Mouse (Mus musculus) mouse embryonic stem cell (cell line): ENCODE measurements around the gene 4833423E24Rik.

Experiments
- in situ Hi-C, 2 experiments: fragments of 300-500 bp; cut with MboI; formaldehyde crosslinking; loops; 1 replicate in 1 of 2; 3 replicates in 1 of 2; pipeline ENCODE4 v1.14.3; 2019 to 2020; ENCODE audit warnings: low sequenced_read_pairs in 2 of 2, low pct_unique_long_range_greater_than_20kb in 1 of 2, mixed read lengths in 1 of 2; ENCODE audit not compliant: unreplicated experiment in 1 of 2

Gene 4833423E24Rik

GRCm38 (mm10) chr2:85518879-85519278 lies at the start of gene 4833423E24Rik:
TSS of gene 4833423E24Rik (minus strand) at chr2:85519024.
- in situ Hi-C loops: no loop called here

- in situ Hi-C loops: loop anchor here (10.0 kb wide), 1 partner anchor 436 kb away; no protein-coding TSS in a partner anchor
These were observed 42.4 kb upstream of the 4833423E24Rik start for GRCm38 (mm10) chr2:85561187-85561586.

- in situ Hi-C loops: loop anchor here (10.0 kb wide), 1 partner anchor 435 kb away; no protein-coding TSS in a partner anchor
These were observed 41.4 kb upstream of the 4833423E24Rik start for GRCm38 (mm10) chr2:85560226-85560625.

GRCm38 (mm10) chr2:85554806-85555205 lies 36.0 kb upstream of the 4833423E24Rik start:
- in situ Hi-C loops: no loop called here

- in situ Hi-C loops: no loop called here
These were observed 15.1 kb upstream of the 4833423E24Rik start for GRCm38 (mm10) chr2:85533934-85534333.

- in situ Hi-C loops: no loop called here
These were observed 13.4 kb upstream of the 4833423E24Rik start for GRCm38 (mm10) chr2:85532082-85532778.

- in situ Hi-C loops: no loop called here
These were observed 4.2 kb upstream of the 4833423E24Rik start for GRCm38 (mm10) chr2:85522859-85523489.

GRCm38 (mm10) chr2:85518292-85518691 lies 532 bp downstream of the 4833423E24Rik start:
- in situ Hi-C loops: no loop called here

GRCm38 (mm10) chr2:85510376-85510775 lies 8.4 kb downstream of the 4833423E24Rik start:
- in situ Hi-C loops: no loop called here

- in situ Hi-C loops: no loop called here
These were observed 28.4 kb downstream of the 4833423E24Rik start for GRCm38 (mm10) chr2:85490396-85490795.

- in situ Hi-C loops: no loop called here
These were observed 52.0 kb downstream of the 4833423E24Rik start for GRCm38 (mm10) chr2:85466801-85467325.

GRCm38 (mm10) chr2:85443539-85443938 lies 75.3 kb downstream of the 4833423E24Rik start, which contains the start of gene Olfr995:
TSS of gene Olfr995 (minus strand) at chr2:85443639.
- in situ Hi-C loops: no loop called here

- in situ Hi-C loops: no loop called here
These were observed 76.3 kb downstream of the 4833423E24Rik start for GRCm38 (mm10) chr2:85442546-85442945.

- in situ Hi-C loops: no loop called here
These were observed 82.5 kb downstream of the 4833423E24Rik start, which contains the start of gene Olfr994 for GRCm38 (mm10) chr2:85436351-85436750. TSS of gene Olfr994 (minus strand) at chr2:85436451.
